Mouse (Mus musculus) lung, embryonic 16.5 days (tissue): ENCODE data around the gene Polr2e. TPM values are rescaled to one million over a fixed set of nuclear protein-coding genes. Genes with fewer than 3 reads are reported as not detected.
"Not testable (repeated sequence)": the region's sequence is repeated elsewhere in the genome, so short reads cannot be mapped to it uniquely, and the experiment has no call there.

ENCODE experiments used
- ATAC-seq: fragments of 200-750 bp; cut with Nextera tagmentation; 2 replicates; pipeline ENCODE4 v1.8.0; 2017; ENCODE audit warnings: low read depth, mild to moderate bottlenecking, moderate library complexity
- H3K27ac ChIP-seq: fragments of 300-500 bp; sonication (generic); 2 replicates; pipeline ENCODE4 v1.5.1; 2014; ENCODE audit warnings: mild to moderate bottlenecking, control low read depth, low read length
- H3K27me3 ChIP-seq: fragments of 300-500 bp; sonication (generic); 2 replicates; pipeline ENCODE4 v1.6.1; 2014; ENCODE audit warnings: low read depth, low read length, mixed read lengths; ENCODE audit not compliant: control insufficient read depth, insufficient read depth
- H3K36me3 ChIP-seq: fragments of 300-500 bp; sonication (generic); 2 replicates; pipeline ENCODE4 v1.6.1; 2014; ENCODE audit warnings: low read length; ENCODE audit not compliant: control insufficient read depth, insufficient read depth
- H3K4me1 ChIP-seq: fragments of 300-500 bp; sonication (generic); replicated peaks from 2 replicates; pipeline ENCODE4 v1.6.1; 2014; ENCODE audit warnings: low read length, mixed read lengths; ENCODE audit not compliant: control insufficient read depth, insufficient read depth
- H3K4me2 ChIP-seq: fragments of 300-500 bp; sonication (generic); 2 replicates; pipeline ENCODE4 v1.6.1; 2014; ENCODE audit warnings: low read depth, low read length, control low read depth
- H3K4me3 ChIP-seq: fragments of 300-500 bp; sonication (generic); 2 replicates; pipeline ENCODE4 v1.5.1; 2014; ENCODE audit warnings: mild to moderate bottlenecking, low read length, control low read depth
- H3K9ac ChIP-seq: fragments of 300-500 bp; sonication (generic); 2 replicates; pipeline ENCODE4 v1.6.1; 2014; ENCODE audit warnings: low read length, control low read depth
- H3K9me3 ChIP-seq: fragments of 300-500 bp; sonication (generic); 2 replicates; pipeline ENCODE4 v1.6.1; 2016; ENCODE audit warnings: low read length; ENCODE audit not compliant: control insufficient read depth
- WGBS: fragments of 180-500 bp; shearing (Covaris S2); extraction: QIAGEN DNeasy Blood & Tissue Kit; methylation state at CpG from one replicate; pipeline ENCODE4 v1.1.7; 2014; 5-methylcytosine and 5-hydroxymethylcytosine counted together
- polyA plus RNA-seq: library from polyadenylated mRNA; unstranded; fragments of >200 nt; fragmentation: Nextera tagmentation; extraction: Ambion mirVana; gene quantifications from 2 replicates; pipeline ENCODE4 v1.2.1, GENCODE M21; 2015

Gene Polr2e
- polyA plus RNA-seq, 1 experiment from 2014 or later, result 194 TPM

DNA sequence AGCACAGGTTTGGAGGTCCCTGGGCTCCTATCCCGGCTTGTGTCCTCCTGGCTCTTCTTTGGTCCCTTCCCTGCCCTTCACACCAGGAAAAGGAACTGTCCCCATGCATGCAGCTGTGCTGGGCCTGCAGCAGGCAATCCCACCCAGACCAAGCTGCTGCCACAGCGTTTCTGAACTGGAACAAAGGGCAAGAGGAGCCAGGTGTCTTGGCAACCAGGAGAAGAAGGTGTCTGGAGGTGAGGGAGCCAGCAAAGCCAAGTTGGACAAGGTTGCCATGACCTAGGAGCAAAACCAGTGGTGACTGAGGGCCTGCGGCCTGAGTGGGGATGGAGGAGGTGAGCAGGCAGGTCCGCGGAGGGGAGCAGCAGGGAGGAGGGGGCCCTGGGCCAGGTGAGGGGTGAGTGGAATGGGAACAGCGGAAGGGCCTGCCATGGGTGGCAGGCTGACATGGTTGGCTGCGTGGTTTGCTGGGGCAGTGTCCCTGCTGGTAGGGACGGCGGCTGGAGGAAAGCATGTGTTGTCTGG, 7.5 kb upstream of the Polr2e start, which contains the start of gene Gpx4:
Gene Gpx4, plus strand, starts transcription at position 126 of the 525 bp plus-strand sequence.
- no peaks in the 10 kb centered on the region for H3K9me3 ChIP-seq
- no peak within 1 kb of the TSS for H3K27ac ChIP-seq
- H3K4me1 ChIP-seq, result peaks cover 19% of the 10 kb centered on the region
- H3K4me3 ChIP-seq, result no peak within 1 kb of the TSS
- H3K4me2 ChIP-seq, result no peak within 1 kb of the TSS
- 65% methylated on average over 9 of the region's 9 CpGs for WGBS
- no peak for ATAC-seq
- H3K9ac ChIP-seq, result no peak within 1 kb of the TSS
- H3K36me3 ChIP-seq, result no peaks in the 10 kb centered on the region
- no peaks in the 10 kb centered on the region for H3K27me3 ChIP-seq

DNA sequence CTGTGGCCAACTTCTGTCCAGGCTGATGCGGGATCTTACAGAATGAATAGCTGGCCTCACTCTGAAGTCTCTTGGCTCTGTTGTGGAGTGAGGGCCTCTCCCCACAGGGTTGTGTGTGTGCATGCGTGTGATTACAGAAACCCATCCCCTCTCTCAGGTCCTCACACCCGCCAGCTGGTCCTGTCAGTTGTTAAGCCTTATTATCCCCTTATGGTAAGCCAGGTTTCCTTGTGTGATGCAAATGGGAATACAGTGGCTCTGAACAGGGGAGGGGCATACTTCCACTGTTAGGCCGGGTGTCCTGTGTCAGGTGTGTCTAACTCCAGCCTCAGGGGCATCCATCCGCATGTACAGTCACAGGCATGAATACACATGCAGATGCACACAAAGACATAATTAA, 6.2 kb upstream of the Polr2e start:
- Histone ChIP-seq H3K4me2 (no peak overlapping the region), H3K9me3 (no peaks in the 10 kb centered on the region), H3K4me3 (no peak overlapping the region), H3K9ac (no peak overlapping the region), H3K4me1 (peaks cover 8% of the 10 kb centered on the region; the same call in 1 of the 2 replicates), H3K36me3 (no peaks in the 10 kb centered on the region), H3K27ac (no peak overlapping the region), H3K27me3 (no peaks in the 10 kb centered on the region)
- 88% methylated on average over 5 of the region's 5 CpGs for WGBS
- ATAC-seq, result no peak

DNA sequence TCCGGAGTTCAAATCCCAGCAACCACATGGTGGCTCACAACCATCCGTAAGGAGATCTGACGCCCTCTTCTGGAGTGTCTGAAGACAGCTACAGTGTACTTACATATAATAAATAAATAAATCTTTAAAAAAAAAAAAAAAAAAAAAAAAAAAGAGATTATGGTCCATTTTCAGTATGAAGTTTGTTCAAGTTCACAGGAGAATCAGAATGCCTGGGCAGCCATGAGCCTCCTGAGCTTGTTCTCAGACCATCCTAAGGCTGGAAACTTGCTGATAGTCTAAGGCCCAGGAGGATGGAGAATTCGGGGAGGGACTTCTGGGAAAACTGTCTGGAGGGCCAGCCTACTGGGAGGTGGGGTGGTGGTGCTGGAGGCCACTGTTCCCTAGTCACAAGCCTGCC, 5.8 kb upstream of the Polr2e start:
- H3K4me1 ChIP-seq, H3K4me3 ChIP-seq, H3K9ac ChIP-seq, H3K9me3 ChIP-seq, H3K36me3 ChIP-seq, H3K4me2 ChIP-seq, H3K27ac ChIP-seq, ATAC-seq, H3K27me3 ChIP-seq: not testable (repeated sequence)
- WGBS, result 83% methylated on average over 2 of the region's 4 CpGs

DNA sequence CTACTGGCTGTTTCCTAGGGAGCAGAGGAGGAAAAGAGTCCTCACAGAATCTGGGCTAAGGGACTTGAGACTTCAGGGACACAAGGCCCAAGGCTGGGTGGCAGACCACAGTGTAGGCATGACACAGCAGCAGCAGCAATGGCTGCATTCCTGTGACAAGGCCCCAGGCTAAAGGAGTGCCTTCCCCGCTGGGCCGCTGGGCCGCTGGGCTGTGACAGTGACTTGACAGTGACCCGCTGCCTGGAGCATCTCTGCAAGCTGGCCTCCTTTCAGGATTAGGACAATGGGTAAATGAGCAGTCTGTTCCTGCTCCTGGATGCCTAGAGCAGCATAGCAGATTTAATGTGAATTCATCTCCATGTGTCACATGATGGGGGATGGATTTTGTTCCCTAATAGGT, 4.5 kb upstream of the Polr2e start:
- Histone ChIP-seq H3K9ac (0 out of 2 replicates have a peak overlapping the region, but pooled peaks have one; percentile 9), H3K4me1 (peaks cover 7% of the 10 kb centered on the region), H3K4me3 (no peak overlapping the region), H3K27ac (no peak overlapping the region), H3K36me3 (no peaks in the 10 kb centered on the region), H3K27me3 (no peaks in the 10 kb centered on the region), H3K9me3 (no peaks in the 10 kb centered on the region), H3K4me2 (no peak overlapping the region)
- ATAC-seq, result no peak
- 64% methylated on average over 4 of the region's 4 CpGs for WGBS

DNA sequence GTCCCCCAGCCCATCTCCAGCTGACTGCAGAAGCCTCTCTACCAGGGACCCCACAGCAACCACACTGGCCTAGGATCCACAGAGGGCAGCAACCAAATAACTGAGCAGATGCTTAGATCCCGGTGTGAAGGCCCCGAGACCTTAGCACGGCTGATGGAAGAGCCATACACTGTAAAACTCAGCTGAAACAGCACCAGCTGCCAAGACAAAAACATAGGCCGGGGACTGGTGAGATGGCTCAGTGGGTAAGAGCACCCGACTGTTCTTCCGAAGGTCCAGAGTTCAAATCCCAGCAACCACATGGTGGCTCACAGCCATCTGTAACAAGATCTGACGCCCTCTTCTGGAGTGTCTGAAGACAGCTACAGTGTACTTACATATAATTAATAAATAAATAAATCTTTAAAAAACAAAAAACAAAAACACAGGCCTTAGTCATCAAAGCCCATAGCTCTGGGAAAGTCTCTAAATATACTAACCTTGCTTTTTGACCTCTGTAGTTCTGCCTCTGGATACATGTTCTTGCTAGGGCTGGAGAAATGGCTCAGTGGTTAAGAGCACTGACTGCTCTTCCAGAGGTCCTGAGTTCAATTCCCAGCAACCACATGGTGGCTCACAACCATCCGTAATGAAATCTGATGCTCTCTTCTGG, 1.9 kb upstream of the Polr2e start:
- ATAC-seq, H3K27ac ChIP-seq, H3K9me3 ChIP-seq, H3K27me3 ChIP-seq, H3K4me3 ChIP-seq, H3K4me2 ChIP-seq, H3K9ac ChIP-seq: not testable (repeated sequence)
- 82% methylated on average over 8 of the region's 8 CpGs for WGBS
- Histone ChIP-seq H3K4me1 (peaks cover 13% of the 10 kb centered on the region), H3K36me3 (peaks cover 14% of the 10 kb centered on the region)

DNA sequence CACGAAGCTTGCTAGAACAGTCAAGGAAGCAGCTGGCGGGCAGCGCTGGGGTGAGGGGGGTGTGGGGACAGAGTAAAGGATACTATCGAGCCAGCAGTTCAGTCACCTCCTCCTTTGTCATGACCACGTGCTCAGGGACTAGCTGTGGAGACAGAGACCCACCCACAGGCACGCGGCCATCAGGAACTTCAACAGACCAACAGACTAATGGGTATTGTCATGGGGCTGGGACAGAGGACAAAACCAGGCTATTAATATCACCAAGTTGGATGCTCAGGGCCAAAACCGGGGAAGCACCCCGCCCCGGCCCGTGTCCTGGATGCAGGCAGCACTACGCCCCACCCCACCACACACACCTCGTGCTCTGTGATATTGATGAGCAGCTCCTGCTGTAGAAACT, 2.8 kb downstream of the Polr2e start:
- H3K4me2 ChIP-seq, result no peak overlapping the region
- no peak overlapping the region for H3K9ac ChIP-seq
- WGBS, result 87% methylated on average over 13 of the region's 13 CpGs

DNA sequence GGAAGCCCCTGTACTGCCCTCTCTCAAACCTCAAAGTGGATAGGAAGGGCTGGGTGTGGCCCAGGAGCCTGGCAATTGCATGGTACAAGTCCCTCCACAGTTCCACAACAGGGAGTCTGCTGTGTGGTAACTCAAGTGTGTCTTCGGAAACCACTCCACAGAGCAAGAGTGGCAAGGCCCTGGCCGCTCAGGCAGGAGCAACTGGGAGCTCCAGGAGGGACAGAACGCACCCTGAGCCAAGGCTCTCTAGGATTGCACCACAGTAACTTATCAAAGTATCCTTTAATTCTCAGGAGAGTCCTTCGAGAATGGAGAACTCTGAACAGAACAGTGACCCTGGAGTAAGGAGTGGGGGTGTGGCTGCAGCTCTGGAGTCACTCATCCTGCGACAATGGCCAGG, 3.9 kb downstream of the Polr2e start:
- H3K4me3 ChIP-seq, result no peak overlapping the region
- H3K4me1 ChIP-seq, result peaks cover 36% of the 10 kb centered on the region
- whole genome bisulfite sequencing, result 89% methylated on average over 5 of the region's 5 CpGs
- peaks cover 27% of the 10 kb centered on the region for H3K36me3 ChIP-seq
- no peak overlapping the region for H3K4me2 ChIP-seq
- ATAC-seq, result no peak
- no peak overlapping the region for H3K9ac ChIP-seq
- H3K9me3 ChIP-seq, result no peaks in the 10 kb centered on the region
- no peak overlapping the region for H3K27ac ChIP-seq
- H3K27me3 ChIP-seq, result no peaks in the 10 kb centered on the region

More for the DNA sequence above, 2.8 kb downstream of the Polr2e start:
- Histone ChIP-seq H3K36me3 (peaks cover 27% of the 10 kb centered on the region), H3K27me3 (no peaks in the 10 kb centered on the region), H3K4me1 (peaks cover 36% of the 10 kb centered on the region), H3K4me3 (no peak overlapping the region), H3K27ac (no peak overlapping the region), H3K9me3 (no peaks in the 10 kb centered on the region)
- ATAC-seq, result no peak

DNA sequence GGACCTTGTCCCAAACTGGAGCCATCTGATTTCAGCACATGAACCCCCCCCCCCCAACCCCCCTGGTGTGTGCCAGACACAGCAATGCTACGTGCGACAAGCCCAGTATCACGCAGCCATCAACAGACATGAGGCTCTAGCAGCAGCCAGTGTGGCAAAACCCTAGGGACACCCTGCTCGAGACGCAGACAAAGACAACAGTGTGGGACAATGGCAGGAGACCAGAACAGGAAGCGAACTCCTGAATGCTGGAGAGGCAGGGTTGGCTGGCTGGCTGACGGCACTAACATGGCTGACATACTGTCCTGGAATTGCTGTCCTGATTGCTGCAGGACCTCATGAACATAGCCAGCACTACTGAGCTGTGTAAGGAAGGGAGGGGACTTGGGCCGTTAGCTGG, 4.4 kb downstream of the Polr2e start:
- H3K27ac ChIP-seq, result no peak overlapping the region
- H3K9ac ChIP-seq, result no peak overlapping the region
- 78% methylated on average over 8 of the region's 8 CpGs for WGBS
- no peaks in the 10 kb centered on the region for H3K9me3 ChIP-seq
- no peak for ATAC-seq
- no peak overlapping the region for H3K4me2 ChIP-seq
- no peak overlapping the region for H3K4me3 ChIP-seq
- H3K27me3 ChIP-seq, result no peaks in the 10 kb centered on the region
- peaks cover 36% of the 10 kb centered on the region for H3K4me1 ChIP-seq
- peaks cover 28% of the 10 kb centered on the region for H3K36me3 ChIP-seq

DNA sequence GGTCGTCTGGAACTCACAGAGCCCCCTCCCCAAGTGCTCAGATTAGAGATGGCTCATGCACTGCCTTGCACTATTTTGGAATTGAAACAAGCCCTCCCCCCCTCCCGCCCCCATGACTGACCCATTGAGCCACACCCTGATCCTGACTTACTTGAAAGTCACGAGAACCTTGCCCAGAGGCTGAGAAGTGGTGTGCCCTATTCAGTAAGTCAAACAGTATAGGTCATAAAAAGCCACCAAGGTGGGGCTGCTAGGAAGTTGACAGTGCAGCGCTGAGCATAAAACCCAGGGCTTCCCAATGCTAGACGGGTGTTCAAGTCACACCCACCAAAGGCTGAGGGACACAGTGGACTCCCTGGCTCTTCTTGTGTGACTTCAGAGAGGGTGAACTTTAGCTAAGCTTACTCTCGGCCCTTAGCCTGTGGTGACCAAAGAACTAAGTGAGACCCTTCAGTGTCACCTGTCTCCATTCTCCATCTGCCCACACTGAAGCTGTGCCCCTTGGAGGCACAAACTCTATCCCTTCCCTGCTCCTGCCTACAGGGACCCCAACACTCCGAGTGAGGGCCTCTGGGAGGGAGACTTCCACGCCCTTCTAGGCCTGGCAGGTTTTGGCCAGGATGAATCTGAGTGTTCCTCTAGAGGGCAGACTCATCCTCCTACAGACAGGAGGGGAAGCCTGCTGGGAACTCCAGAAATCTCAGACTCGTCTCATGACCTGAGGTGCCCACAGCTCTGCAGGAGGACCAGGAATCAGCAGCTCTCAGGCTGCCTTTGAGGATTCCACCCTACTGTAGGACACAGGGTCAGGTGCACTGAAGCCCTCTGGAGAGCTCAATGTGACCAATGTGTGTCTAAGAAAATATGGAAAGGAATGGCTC, 5.8 kb downstream of the Polr2e start:
- H3K4me2 ChIP-seq, result no peak overlapping the region
- H3K27ac ChIP-seq, result peak overlapping the region; percentile 10
- peaks cover 30% of the 10 kb centered on the region for H3K36me3 ChIP-seq
- H3K9ac ChIP-seq, result peak overlapping the region; percentile 35
- WGBS, result 25% methylated on average over 9 of the region's 9 CpGs
- H3K4me1 ChIP-seq, result peaks cover 33% of the 10 kb centered on the region
- H3K27me3 ChIP-seq, result no peaks in the 10 kb centered on the region
- H3K9me3 ChIP-seq, result no peaks in the 10 kb centered on the region
- no peak overlapping the region for H3K4me3 ChIP-seq
- ATAC-seq, result peak; percentile 59
